Mouse (Mus musculus) gastrocnemius, postnatal 4 days (tissue): ENCODE measurements around the gene Lcn2. TPM values are rescaled to one million over a fixed set of nuclear protein-coding genes. Genes with fewer than 3 reads are reported as not detected.

Experiments
- DNase-seq, 2 experiments: peaks; one replicate each; pipeline ENCODE4 v3.0.0; 2021 to 2022; ENCODE audit warnings: low spot score in 2 of 2, mixed read lengths in 2 of 2
- total RNA-seq, 2 experiments: library from RNA; stranded (reverse); gene quantifications; 2 replicates each; pipeline ENCODE4 v1.2.3; 2021

Lcn2 gene
- total RNA-seq, 2 experiments from 2014 or later: 3.0 to 4.4 TPM

DNA sequence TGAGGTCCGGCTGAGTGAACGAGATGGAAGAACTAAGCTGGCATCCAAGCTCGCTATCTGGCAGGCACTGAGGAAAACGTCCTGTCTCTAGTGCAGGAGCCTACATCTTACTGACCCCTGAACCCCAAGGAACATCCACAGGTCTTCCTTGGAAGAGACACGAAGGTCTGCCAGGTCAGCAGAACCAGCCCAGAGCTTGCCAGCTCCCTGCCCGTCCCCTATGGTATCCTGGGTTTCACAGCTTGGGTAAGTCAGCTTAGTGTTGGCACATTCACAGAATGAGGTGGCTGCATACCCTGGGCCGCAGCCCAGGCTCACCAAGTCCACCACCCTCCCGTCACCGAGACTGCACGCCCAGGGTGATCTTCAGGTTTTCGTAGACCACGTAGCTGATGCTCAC is 27.7 kb upstream of the Lcn2 start:
- no peak for DNase-seq

GRCm38 (mm10) chr2:32413936-32414335 is 25.9 kb upstream of the Lcn2 start:
- peak in 1 of 2 experiments; percentile 42 for DNase-seq

GRCm38 (mm10) chr2:32412742-32413531 is 24.9 kb upstream of the Lcn2 start:
- no peak for DNase-seq

GRCm38 (mm10) chr2:32411407-32411806 is 23.4 kb upstream of the Lcn2 start:
- DNase-seq: no peak

DNA sequence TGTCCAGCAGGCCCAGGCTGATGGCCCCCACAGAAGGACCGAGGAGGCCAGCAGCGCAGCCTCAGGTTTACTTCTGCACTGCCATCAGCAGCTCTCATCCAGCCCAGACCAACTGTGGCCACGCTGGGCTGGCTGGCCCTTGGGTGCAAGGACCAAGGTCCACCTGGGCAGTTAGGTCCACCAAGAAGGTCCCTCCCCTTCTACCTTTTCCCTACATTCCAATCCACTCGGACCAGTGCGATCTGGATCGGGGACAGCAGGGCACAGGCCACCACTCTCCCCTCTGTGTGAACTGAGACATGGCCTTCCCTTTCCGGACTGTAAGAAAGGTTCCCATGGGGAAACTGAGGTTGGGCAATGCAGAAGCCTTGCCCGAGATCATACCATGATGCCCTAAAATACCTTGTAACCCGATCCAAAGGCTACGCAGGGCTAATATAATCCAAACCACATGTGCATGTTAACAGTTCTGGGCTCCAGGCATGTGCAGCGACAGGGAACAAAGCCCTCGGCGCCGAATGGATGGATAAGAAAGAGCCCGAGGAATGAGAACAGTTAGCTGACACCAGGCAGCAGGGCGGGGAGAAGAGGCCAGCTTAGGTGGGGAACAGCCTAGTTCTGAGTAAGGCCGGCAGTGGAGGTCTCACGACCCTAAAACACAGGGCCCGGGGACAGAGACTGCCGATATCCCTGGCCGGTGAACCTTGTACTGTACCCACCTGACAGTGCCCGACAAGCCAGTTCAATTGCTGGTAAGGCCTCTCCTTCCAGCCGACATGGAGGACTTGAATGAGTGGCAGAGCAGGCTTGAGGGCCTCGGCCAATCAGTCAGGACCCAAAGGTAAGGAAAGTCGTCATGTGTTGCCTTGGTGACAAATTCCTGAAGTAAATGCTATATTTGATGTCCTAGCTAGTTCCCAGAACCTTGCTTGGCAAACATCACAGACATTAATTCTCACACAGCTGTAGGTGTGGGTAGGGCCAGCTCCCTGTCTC is 20.7 kb upstream of the Lcn2 start:
- DNase-seq: no peak

DNA sequence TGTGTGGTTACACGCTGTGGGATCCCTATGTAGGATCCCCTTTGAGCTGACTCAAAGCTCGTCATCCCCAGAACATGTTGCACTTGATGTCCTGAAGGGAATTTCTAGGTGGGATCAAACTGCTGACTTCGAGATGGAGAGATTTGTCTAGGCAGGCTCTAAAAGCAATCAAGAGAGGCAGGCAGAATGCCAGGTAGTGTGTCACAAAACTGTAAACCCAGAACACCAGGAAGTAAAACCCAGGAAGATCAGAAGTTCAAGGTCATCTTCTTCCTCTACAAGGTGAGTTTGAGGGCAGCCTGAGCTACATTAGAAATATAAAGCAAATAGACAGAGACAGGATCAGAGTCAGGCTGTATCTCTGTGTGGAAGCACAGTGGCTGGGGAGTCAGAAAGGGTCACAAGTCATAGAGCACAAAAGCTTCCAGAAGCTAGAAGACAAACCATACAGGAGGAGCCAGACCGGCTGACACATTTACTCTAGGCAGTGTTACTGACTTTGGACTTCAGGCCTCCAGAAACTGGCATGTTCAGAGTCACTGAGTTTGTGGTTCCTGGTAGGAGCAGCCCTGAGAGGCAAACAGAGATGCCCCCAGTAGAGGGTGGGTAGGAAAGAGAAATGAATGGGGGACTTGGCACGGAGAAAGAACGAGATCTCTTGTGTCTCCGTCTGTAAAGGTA is 19.2 kb upstream of the Lcn2 start:
- DNase-seq: no peak

GRCm38 (mm10) chr2:32404663-32405062 is 16.6 kb upstream of the Lcn2 start:
- peak; percentile 87 to 93 for DNase-seq

GRCm38 (mm10) chr2:32396695-32397094 is 8.6 kb upstream of the Lcn2 start:
- no peak for DNase-seq

DNA sequence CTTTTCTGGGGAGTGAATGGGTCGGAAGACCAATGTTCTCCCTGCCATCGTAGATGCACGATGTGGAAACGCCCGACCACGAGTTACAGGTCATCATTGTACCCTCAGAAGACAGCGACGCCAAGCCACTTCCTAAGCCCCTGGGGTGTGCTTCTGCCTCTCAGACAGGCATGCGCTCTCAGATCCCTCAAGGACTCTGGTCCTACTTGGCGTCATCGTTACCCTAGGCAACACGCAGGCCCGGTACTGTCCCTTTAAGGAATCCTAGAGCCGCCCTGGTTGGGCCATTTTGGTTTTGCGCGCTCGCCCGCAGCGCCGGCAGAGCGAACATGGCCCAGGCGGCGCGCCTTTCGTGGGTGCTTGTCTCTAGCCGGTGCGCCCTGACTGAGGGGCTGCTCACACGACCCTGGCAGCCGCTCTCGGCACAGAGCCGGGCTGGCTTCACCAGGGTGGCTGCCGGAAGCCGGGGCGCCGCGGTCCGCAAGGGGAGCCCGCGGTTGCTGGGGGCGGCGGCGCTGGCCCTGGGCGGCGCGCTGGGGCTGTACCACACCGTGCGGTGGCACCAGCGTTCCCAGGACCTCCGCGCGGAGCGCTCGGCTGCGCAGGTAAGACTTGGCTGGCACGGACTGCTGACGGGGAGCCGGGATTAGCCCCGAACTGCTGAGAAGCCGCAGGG is 8.0 kb upstream of the Lcn2 start:
- peak; percentile 72 to 89 for DNase-seq

DNA sequence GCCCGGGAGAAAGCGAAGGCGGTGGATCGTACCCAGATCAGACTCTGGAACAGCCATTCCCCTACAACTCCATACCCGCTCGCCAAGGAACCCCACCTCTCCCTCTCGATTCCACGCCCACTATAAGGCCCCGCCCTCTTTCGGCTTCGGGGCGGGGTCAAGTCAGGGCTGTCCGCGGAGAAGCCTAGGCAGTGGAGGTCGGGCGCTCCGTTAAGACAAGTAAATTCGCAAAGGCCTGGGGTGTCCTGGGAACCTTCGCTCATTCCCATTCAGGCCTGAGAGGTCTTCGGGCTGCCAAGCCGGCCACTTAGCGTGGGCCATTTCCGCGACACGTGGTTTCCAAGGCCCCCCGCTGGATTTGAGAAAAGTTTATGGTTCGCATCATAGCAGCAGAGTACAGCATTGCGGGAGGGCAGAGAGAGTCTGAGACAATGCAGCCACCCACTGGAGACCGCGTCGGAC is 7.5 kb upstream of the Lcn2 start, which contains the start of gene Ptges2:
TSS of gene Ptges2 (plus strand) at position 413 of the 462 bp plus-strand sequence.
- peak; percentile 79 to 88 for DNase-seq

DNA sequence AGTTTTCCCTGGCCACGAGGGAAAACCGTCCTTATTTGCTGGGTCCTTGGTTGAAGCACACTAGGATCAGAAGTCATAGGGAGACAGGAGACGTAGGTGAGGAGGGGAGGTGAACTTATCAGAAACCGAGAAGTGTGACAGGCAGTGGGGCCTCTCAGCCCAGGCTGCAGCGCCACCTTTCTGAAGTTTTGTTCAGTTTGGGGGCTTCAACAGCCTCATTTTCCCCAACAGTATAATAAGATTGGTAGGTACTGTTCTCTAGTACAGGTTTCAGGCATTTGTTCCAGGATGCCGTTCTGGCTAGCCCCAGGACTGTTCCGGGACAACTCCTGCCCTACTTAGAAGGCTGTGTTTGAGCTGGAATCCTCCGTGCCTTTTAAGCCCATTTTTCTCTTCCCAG is 6.9 kb upstream of the Lcn2 start:
- DNase-seq: peak in 1 of 2 experiments; percentile 34

DNA sequence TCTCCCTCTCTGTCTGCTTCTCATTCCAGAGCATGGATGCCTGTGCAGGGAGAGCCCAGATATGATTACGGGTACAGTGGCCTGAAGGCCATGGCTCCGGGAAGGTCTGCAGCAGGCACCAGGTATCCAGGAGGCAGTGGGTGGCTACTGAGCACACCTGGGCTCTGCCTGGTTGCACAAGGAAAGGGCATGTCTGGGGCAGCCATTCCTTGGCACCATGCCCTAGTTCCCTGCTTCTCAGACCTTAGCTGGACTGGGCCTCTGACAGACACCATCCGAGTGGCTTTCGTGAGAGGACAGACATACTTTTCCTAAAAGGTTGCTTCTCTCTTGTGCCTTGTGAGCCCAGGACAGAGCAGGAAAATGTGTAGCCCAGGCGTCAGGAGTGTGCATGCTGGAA is 4.0 kb upstream of the Lcn2 start:
- DNase-seq: no peak

DNA sequence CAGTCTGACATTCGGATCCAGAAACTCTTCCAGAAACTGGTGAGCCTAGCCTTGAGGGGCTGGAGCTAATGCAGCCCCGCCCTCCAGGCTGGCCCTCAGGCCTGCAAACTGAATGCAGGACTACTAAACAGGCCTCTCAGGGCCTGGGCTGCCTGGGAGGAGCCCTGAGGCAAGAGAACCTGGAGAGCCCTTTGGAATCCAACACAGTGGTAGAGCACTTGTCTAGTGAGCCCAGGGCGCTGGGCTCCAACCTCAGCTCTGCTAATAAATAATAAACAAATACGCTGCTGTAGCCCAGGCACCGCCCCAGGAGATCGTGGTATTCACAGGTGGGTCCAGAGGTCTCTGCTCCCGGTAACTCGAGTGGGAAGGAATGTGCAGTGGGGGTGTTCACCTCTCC is 2.8 kb upstream of the Lcn2 start:
- DNase-seq: no peak

DNA sequence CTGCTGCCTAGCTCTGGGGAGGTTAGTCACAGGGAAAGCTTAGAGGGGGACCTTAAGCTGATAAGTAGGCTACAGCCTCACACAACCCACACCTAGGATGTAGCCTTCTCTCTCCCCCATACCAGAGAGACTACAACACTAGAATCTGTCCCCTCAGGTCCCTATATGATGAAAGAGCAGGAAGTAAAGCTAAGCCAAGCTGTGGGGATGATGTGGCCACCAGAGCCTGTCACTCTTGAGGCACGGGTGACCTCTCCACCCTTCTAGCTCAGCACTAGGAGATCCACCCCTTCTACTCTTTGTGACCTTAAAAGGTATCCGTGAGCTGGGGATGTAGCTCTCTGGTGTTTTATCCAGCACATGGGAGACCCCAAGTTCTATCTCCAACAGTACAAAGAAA is 1.1 kb upstream of the Lcn2 start:
- no peak for DNase-seq

GRCm38 (mm10) chr2:32382689-32383088 is 5.4 kb downstream of the Lcn2 start:
- no peak for DNase-seq

DNA sequence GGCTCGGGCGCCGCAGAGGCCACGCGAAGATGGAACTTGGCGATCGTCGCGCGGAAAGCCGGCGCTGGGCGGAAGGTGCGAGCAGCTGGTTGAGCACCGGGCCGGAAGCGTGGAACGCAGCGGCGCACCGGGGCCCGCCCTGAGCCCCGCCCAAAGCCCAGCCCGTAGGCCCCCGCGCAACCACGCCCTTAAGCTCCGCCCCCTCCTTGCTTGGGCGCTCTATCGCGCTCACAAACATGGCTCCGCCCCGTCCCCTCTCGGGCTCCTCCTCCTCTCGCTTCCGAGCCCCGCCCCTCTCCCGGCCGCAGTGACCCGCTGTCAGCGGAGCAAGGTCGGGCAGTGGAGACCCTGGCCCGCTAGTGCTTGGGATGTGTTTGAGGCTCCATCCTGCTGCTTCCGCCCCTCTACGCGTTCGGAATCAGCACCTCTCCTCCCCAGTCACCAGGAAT is 6.3 kb downstream of the Lcn2 start, which contains the start of gene 1110008P14Rik:
TSS of gene 1110008P14Rik (minus strand) at position 164 of the 449 bp plus-strand sequence.
- peak; percentile 84 to 93 for DNase-seq

- no peak for DNase-seq
These were observed 6.8 kb downstream of the Lcn2 start for GRCm38 (mm10) chr2:32381141-32381774.

GRCm38 (mm10) chr2:32380001-32380500 is 8.0 kb downstream of the Lcn2 start:
- DNase-seq: no peak

- no peak for DNase-seq
These were observed 11.1 kb downstream of the Lcn2 start for GRCm38 (mm10) chr2:32376963-32377362.
